Mouse (Mus musculus) hindbrain, postnatal 0 days (tissue): ENCODE data around the gene Trak1. TPM values are rescaled to one million over a fixed set of nuclear protein-coding genes. Genes with fewer than 3 reads are reported as not detected.

Source experiments
- ATAC-seq: fragments of 200-750 bp; cut with Nextera tagmentation; 2 replicates; pipeline ENCODE4 v1.8.0; 2017; ENCODE audit warnings: mild to moderate bottlenecking, moderate TSS enrichment, moderate library complexity
- DNase-seq: peaks from one replicate; pipeline ENCODE4 v3.0.0-alpha.2; 2015; ENCODE audit warnings: low spot score
- H3K27ac ChIP-seq: fragments of 300-500 bp; sonication (generic); 2 replicates; pipeline ENCODE4 v1.5.1; 2014; ENCODE audit warnings: mild to moderate bottlenecking
- H3K27me3 ChIP-seq: fragments of 300-500 bp; sonication (generic); 2 replicates; pipeline ENCODE4 v1.6.1; 2014; ENCODE audit warnings: low read length, mixed read lengths; ENCODE audit not compliant: insufficient read depth
- H3K36me3 ChIP-seq: fragments of 300-500 bp; sonication (generic); 2 replicates; pipeline ENCODE4 v1.6.1; 2014; ENCODE audit warnings: low read length, mixed read lengths; ENCODE audit not compliant: insufficient read depth
- H3K4me1 ChIP-seq: fragments of 300-500 bp; sonication (generic); 2 replicates; pipeline ENCODE4 v1.6.1; 2014; ENCODE audit warnings: antibody characterized with exemption, low read length, mixed read lengths; ENCODE audit not compliant: insufficient read depth
- H3K4me2 ChIP-seq: fragments of 300-500 bp; sonication (generic); 2 replicates; pipeline ENCODE4 v1.6.1; 2014; ENCODE audit warnings: low read depth, mild to moderate bottlenecking, low read length, moderate library complexity, mixed read lengths
- H3K4me3 ChIP-seq: fragments of 300-500 bp; sonication (generic); 2 replicates; pipeline ENCODE4 v1.5.1; 2014; ENCODE audit warnings: low read length
- H3K9ac ChIP-seq: fragments of 300-500 bp; sonication (generic); replicated peaks from 2 replicates; pipeline ENCODE4 v1.6.1; 2014; ENCODE audit warnings: mild to moderate bottlenecking, low read length, moderate library complexity, mixed read lengths
- H3K9me3 ChIP-seq: fragments of 300-500 bp; sonication (generic); 2 replicates; pipeline ENCODE4 v1.6.1; 2016; ENCODE audit warnings: low read length, mixed read lengths
- CTCF ChIP-seq: IDR thresholded peaks from 2 replicates; pipeline ENCODE4 v1.5.1; 2016; ENCODE audit warnings: antibody characterized with exemption, control low read depth, low read depth
- WGBS: fragments of 180-500 bp; shearing (Covaris S2); extraction: QIAGEN DNeasy Blood & Tissue Kit; methylation state at CpG from one replicate; pipeline ENCODE4 v1.1.7; 2014; 5-methylcytosine and 5-hydroxymethylcytosine counted together
- polyA plus RNA-seq: library from polyadenylated mRNA; unstranded; fragments of >200 nt; fragmentation: Nextera tagmentation; extraction: Ambion mirVana; gene quantifications from 2 replicates; pipeline ENCODE4 v1.2.1, GENCODE M21; 2015
- total RNA-seq: library from RNA; depleted of rRNA; stranded (reverse); fragments of >200 nt; gene quantifications from 2 replicates; pipeline ENCODE4 v1.2.3, GENCODE M21; 2014

Gene Trak1
- total and polyA plus RNA-seq, 2 experiments from 2014 or later, result 57.8 to 129 TPM

- WGBS, result 93% methylated on average over 4 of the region's 4 CpGs
- H3K4me2 ChIP-seq, result no peak overlapping the region
- no peak for TF ChIP-seq CTCF
Observed at GRCm38 (mm10) chr9:121405792-121406191, 108.5 kb downstream of the Trak1 start.

GRCm38 (mm10) chr9:121414237-121414636, 116.9 kb downstream of the Trak1 start:
- H3K9ac ChIP-seq, result no peak overlapping the region
- TF ChIP-seq CTCF, result no peak
- no peaks in the 10 kb centered on the region for H3K36me3 ChIP-seq
- H3K4me1 ChIP-seq, result 0 out of 2 replicates have a peak, but pooled peaks cover 4% of the 10 kb centered on the region
- no peak overlapping the region for H3K4me2 ChIP-seq
- no peaks in the 10 kb centered on the region for H3K27me3 ChIP-seq
- no peak for ATAC-seq
- H3K27ac ChIP-seq, result no peak overlapping the region
- H3K4me3 ChIP-seq, result no peak overlapping the region
- no peak for DNase-seq
- 86% methylated on average over 12 of the region's 12 CpGs for WGBS
- no peaks in the 10 kb centered on the region for H3K9me3 ChIP-seq

More at GRCm38 (mm10) chr9:121405792-121406191, 108.5 kb downstream of the Trak1 start:
- Histone ChIP-seq H3K9me3 (no peaks in the 10 kb centered on the region), H3K4me1 (peaks cover 14% of the 10 kb centered on the region), H3K9ac (no peak overlapping the region), H3K36me3 (no peaks in the 10 kb centered on the region), H3K4me3 (no peak overlapping the region), H3K27ac (no peak overlapping the region), H3K27me3 (no peaks in the 10 kb centered on the region)
- no peak for ATAC-seq
- DNase-seq, result no peak

GRCm38 (mm10) chr9:121415626-121416241, 118.4 kb downstream of the Trak1 start:
- Histone ChIP-seq H3K4me1 (0 out of 2 replicates have a peak, but pooled peaks cover 4% of the 10 kb centered on the region), H3K9ac (no peak overlapping the region), H3K27me3 (no peaks in the 10 kb centered on the region), H3K4me3 (no peak overlapping the region), H3K4me2 (no peak overlapping the region), H3K36me3 (no peaks in the 10 kb centered on the region), H3K27ac (no peak overlapping the region), H3K9me3 (no peaks in the 10 kb centered on the region)
- ATAC-seq (peak; percentile 40; the same call in 1 of the 2 replicates), DNase-seq (peak; percentile 52)
- TF ChIP-seq CTCF, result no peak
- WGBS, result 59% methylated on average over 19 of the region's 19 CpGs

GRCm38 (mm10) chr9:121416460-121416859, 119.2 kb downstream of the Trak1 start:
- no peak for DNase-seq
- no peak for TF ChIP-seq CTCF
- H3K27ac ChIP-seq, result no peak overlapping the region
- H3K4me3 ChIP-seq, result no peak overlapping the region
- 0 out of 2 replicates have a peak, but pooled peaks cover 7% of the 10 kb centered on the region for H3K4me1 ChIP-seq
- H3K27me3 ChIP-seq, result no peaks in the 10 kb centered on the region
- H3K9me3 ChIP-seq, result no peaks in the 10 kb centered on the region
- H3K4me2 ChIP-seq, result no peak overlapping the region
- H3K9ac ChIP-seq, result no peak overlapping the region
- no peak for ATAC-seq
- no peaks in the 10 kb centered on the region for H3K36me3 ChIP-seq
- 89% methylated on average over 5 of the region's 5 CpGs for WGBS

GRCm38 (mm10) chr9:121416872-121417637, 119.8 kb downstream of the Trak1 start:
- Histone ChIP-seq H3K4me1 (0 out of 2 replicates have a peak, but pooled peaks cover 7% of the 10 kb centered on the region), H3K9me3 (no peaks in the 10 kb centered on the region), H3K27ac (no peak overlapping the region), H3K4me3 (no peak overlapping the region), H3K27me3 (no peaks in the 10 kb centered on the region), H3K4me2 (no peak overlapping the region), H3K9ac (no peak overlapping the region), H3K36me3 (no peaks in the 10 kb centered on the region)
- no peak for DNase-seq
- WGBS, result 79% methylated on average over 7 of the region's 7 CpGs
- no peak for ATAC-seq
- no peak for TF ChIP-seq CTCF

- TF ChIP-seq CTCF, result no peak
- H3K4me1 ChIP-seq, result 0 out of 2 replicates have a peak, but pooled peaks cover 10% of the 10 kb centered on the region
- no peak overlapping the region for H3K4me2 ChIP-seq
- no peaks in the 10 kb centered on the region for H3K36me3 ChIP-seq
- ATAC-seq, result no peak
- no peak for DNase-seq
- no peak overlapping the region for H3K9ac ChIP-seq
- 84% methylated on average over 3 of the region's 3 CpGs for WGBS
- H3K9me3 ChIP-seq, result no peaks in the 10 kb centered on the region
- H3K4me3 ChIP-seq, result no peak overlapping the region
- H3K27ac ChIP-seq, result no peak overlapping the region
- no peaks in the 10 kb centered on the region for H3K27me3 ChIP-seq
Observed at GRCm38 (mm10) chr9:121419011-121419410, 121.7 kb downstream of the Trak1 start.
